Mouse (Mus musculus) layer of hippocampus, adult 2 months (tissue): ENCODE measurements around the gene Triobp. TPM values are rescaled to one million over a fixed set of nuclear protein-coding genes. Genes with fewer than 3 reads are reported as not detected.

Experiments
- DNase-seq, 2 experiments: peaks; one replicate each; pipeline ENCODE4 v3.0.0; 2022; ENCODE audit warnings: low spot score in 2 of 2
- H3K27ac ChIP-seq: fragments of 200-600 bp; 2 replicates; pipeline ENCODE4 v1.8.1; 2022
- H3K4me3 ChIP-seq: fragments of 200-600 bp; 2 replicates; pipeline ENCODE4 v1.8.1; 2022; ENCODE audit warnings: mild to moderate bottlenecking
- CTCF ChIP-seq: fragments of 200-600 bp; conservative IDR thresholded peaks from 2 replicates; pipeline ENCODE4 v1.8.1; 2022; ENCODE audit warnings: antibody characterized with exemption, mild to moderate bottlenecking, moderate library complexity
- total RNA-seq, 2 experiments: library from RNA; stranded (reverse); gene quantifications; 2 replicates each; pipeline ENCODE4 v1.2.3; 2021

Triobp gene
- total RNA-seq, 2 experiments from 2014 or later, result 10.0 to 13.4 TPM

- no peak for DNase-seq
- Histone ChIP-seq H3K27ac (peak overlapping the region; percentile 96), H3K4me3 (peak overlapping the region; percentile 80)
- no peak for TF ChIP-seq CTCF
Measured at GRCm38 (mm10) chr15:78914823-78915659, 32.5 kb upstream of the Triobp start.

- H3K4me3 ChIP-seq, result peak overlapping the region; percentile 80
- H3K27ac ChIP-seq, result peak overlapping the region; percentile 96
- TF ChIP-seq CTCF, result peak; percentile 85
- DNase-seq, result peak; percentile 70 to 88
Measured at GRCm38 (mm10) chr15:78915660-78916017, 31.9 kb upstream of the Triobp start.

GRCm38 (mm10) chr15:78916052-78916826, 31.3 kb upstream of the Triobp start:
- TF ChIP-seq CTCF, result no peak
- H3K27ac ChIP-seq, result peak overlapping the region; percentile 69
- DNase-seq, result no peak
- H3K4me3 ChIP-seq, result peak overlapping the region; percentile 80

- peak overlapping the region; percentile 23; the same call in 1 of the 2 replicates for H3K27ac ChIP-seq
- no peak overlapping the region for H3K4me3 ChIP-seq
- TF ChIP-seq CTCF, result no peak
- DNase-seq, result no peak
Measured at GRCm38 (mm10) chr15:78918126-78918525, 29.4 kb upstream of the Triobp start.

- H3K27ac ChIP-seq, result no peak overlapping the region
- H3K4me3 ChIP-seq, result no peak overlapping the region
- DNase-seq, result no peak
- TF ChIP-seq CTCF, result no peak
Measured at GRCm38 (mm10) chr15:78919914-78920313, 27.6 kb upstream of the Triobp start.

- no peak for DNase-seq
- H3K27ac ChIP-seq, result peak overlapping the region; percentile 73
- no peak for TF ChIP-seq CTCF
- no peak overlapping the region for H3K4me3 ChIP-seq
Measured at GRCm38 (mm10) chr15:78922700-78923099, 24.8 kb upstream of the Triobp start.

GRCm38 (mm10) chr15:78923585-78923984, 23.9 kb upstream of the Triobp start:
- no peak overlapping the region for H3K27ac ChIP-seq
- no peak for DNase-seq
- no peak overlapping the region for H3K4me3 ChIP-seq
- no peak for TF ChIP-seq CTCF

GRCm38 (mm10) chr15:78925129-78925528, 22.4 kb upstream of the Triobp start:
- no peak for TF ChIP-seq CTCF
- no peak overlapping the region for H3K4me3 ChIP-seq
- no peak overlapping the region for H3K27ac ChIP-seq
- DNase-seq, result no peak

- DNase-seq, result peak; percentile 48 to 57
- H3K27ac ChIP-seq, result peak within 1 kb of the TSS; percentile 53
- peak within 1 kb of the TSS; percentile 50; the same call in 1 of the 2 replicates for H3K4me3 ChIP-seq
- TF ChIP-seq CTCF, result no peak
Measured at GRCm38 (mm10) chr15:78926021-78926919, 21.3 kb upstream of the Triobp start, which contains the start of gene Lgals1. TSS of gene Lgals1 (plus strand) at chr15:78926725.

GRCm38 (mm10) chr15:78927021-78927787, 20.3 kb upstream of the Triobp start:
- peak overlapping the region; percentile 50 for H3K4me3 ChIP-seq
- TF ChIP-seq CTCF, result no peak
- H3K27ac ChIP-seq, result peak overlapping the region; percentile 53; the same call in 1 of the 2 replicates
- DNase-seq, result no peak

GRCm38 (mm10) chr15:78927788-78928457, 19.6 kb upstream of the Triobp start:
- peak in 1 of 2 experiments; percentile 55 for DNase-seq
- peak overlapping the region; percentile 50 for H3K4me3 ChIP-seq
- TF ChIP-seq CTCF, result no peak
- peak overlapping the region; percentile 53; the same call in 1 of the 2 replicates for H3K27ac ChIP-seq
